Mouse (Mus musculus) erythroblast, embryonic 14.5 days (primary cell): ENCODE data around the gene Vax2.

Source experiments
- GATA1 ChIP-seq: IDR thresholded peaks from 2 replicates; pipeline ENCODE4 v1.6.1; 2012; ENCODE audit warnings: low read length, inconsistent platforms, mixed read lengths
- TAL1 ChIP-seq: IDR thresholded peaks from 3 replicates; pipeline ENCODE4 v1.6.1; 2012; ENCODE audit warnings: low read length, inconsistent platforms, mixed read lengths

- TF ChIP-seq GATA1: no peak
- TF ChIP-seq TAL1: no peak
These were observed 26.2 kb downstream of the Vax2 start for GRCm38 (mm10) chr6:83737311-83737710.
